Comparison of ENCODE assay signal across 10 mouse cellular contexts in genomic region chr11:22301164-22301563, GRCm38 (mm10).
"Had no signal": no experiment of that assay in that cellular context is flagged by ENCODE, and none has a peak within 500 bp of the region (broad histone marks: within the 10 kb centered on the region; RNA-seq: fewer than 3 reads in every experiment).

No protein-coding gene starts in this region.

- DNase-seq: lung, adult 18-20 months; lung, embryonic 14.5 days; lung, postnatal 14 days; lung, postnatal 4 days; midbrain, embryonic 14.5 days; right cerebral cortex, postnatal 14 days; thymus, adult 2 months; thymus, postnatal 25 days; thymus, postnatal 4 days had no signal

- ATAC-seq: midbrain, embryonic 16.5 days had no signal
